Mouse (Mus musculus): ENCODE measurements at regions not wholly inside any gene's neighbourhood (a gene's known extent, or its start where the extent isn't known, plus 50 kb on each side); places are given as distances from the start of the nearest gene placed in this dataset.

- H3K4me1 ChIP-seq, result peaks cover 50% of the 10 kb centered on the region
Observed at GRCm38 (mm10) chr13:91371596-91371987, 88.5 kb upstream of the Ssbp2 start.

DNA sequence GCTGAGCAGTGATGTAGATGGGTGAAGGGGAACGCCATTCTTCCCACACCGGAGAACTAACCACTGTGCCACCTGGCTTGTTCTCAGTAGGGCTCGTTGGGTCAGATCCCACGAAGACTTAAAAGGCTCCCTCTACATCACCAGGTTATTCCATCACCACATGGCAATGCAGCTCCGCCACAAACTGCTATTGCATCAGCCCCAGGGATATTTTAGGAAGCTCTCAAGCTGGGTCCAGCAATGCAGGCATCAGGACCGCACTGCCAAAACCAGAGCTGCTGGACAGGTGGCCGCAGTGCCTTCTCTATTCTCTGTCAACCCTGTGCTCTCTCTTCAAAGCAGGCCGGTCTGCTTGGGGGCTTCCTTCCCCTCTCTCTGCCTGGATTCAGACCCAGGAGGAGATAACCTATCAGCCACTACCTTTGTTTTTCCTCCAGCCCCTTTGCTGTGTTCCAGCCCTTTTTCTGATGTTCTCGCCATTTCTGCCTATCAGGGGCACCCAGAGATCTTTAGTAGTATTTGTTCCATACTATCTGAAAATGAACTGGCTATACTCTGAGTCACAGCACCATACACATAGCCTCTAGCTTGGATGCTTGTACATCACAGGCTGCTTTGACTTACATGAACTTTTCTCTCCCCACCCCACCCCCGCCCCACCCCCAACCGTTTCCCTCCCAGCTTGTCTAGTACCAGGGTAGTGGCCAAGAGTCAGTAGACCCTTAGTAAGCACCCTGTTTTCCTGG is 87.8 kb upstream of the Ssbp2 start:
- ATAC-seq (ENCODE audit: low FRiP score), result no peak
- peak overlapping the region; percentile 91 for H3K27ac ChIP-seq
- no peak overlapping the region for H3K9ac ChIP-seq
- no peaks in the 10 kb centered on the region for H3K36me3 ChIP-seq
- H3K9me3 ChIP-seq (replicated peaks), result no peaks in the 10 kb centered on the region
- 66% methylated on average over 11 of the region's 11 CpGs for WGBS
- H3K27me3 ChIP-seq, result no peaks in the 10 kb centered on the region
- H3K4me1 ChIP-seq, result peaks cover 50% of the 10 kb centered on the region
- H3K4me3 ChIP-seq, result no peak overlapping the region
- peak overlapping the region; percentile 63; the same call in 1 of the 2 replicates for H3K4me2 ChIP-seq (replicated peaks)

More at GRCm38 (mm10) chr13:91371596-91371987, 88.5 kb upstream of the Ssbp2 start:
- no peaks in the 10 kb centered on the region for H3K9me3 ChIP-seq (replicated peaks)
- H3K27ac ChIP-seq, result peak overlapping the region; percentile 91
- no peak overlapping the region for H3K9ac ChIP-seq
- 31% methylated on average over 2 of the region's 2 CpGs for WGBS
- H3K4me3 ChIP-seq, result peak overlapping the region; percentile 34
- no peaks in the 10 kb centered on the region for H3K27me3 ChIP-seq
- peak overlapping the region; percentile 63 for H3K4me2 ChIP-seq (replicated peaks)
- ATAC-seq (ENCODE audit: low FRiP score), result peak; percentile 1; the same call in 1 of the 2 replicates
- no peaks in the 10 kb centered on the region for H3K36me3 ChIP-seq

DNA sequence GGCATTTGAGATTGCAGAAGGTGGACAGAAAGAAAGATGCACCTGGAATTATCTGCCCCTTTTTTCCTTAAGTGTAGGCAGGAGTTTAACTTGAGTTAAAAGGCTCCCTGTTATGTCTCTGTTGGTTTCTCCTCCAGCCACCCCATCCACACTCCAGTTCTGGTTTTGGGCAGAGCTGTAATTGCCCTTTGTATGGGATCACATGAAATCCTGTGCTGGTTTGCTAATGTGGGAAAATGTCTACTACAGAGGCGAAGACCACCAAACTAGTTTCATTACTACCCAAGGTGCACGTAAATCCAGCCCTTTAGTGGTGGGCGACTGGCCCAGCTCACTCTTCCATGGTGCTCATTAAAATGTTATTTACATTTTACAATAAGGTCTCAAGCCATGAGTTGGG is 85.9 kb upstream of the Ssbp2 start:
- Histone ChIP-seq H3K4me2 (replicated peaks) (peak overlapping the region; percentile 21; the same call in 1 of the 2 replicates), H3K9ac (no peak overlapping the region), H3K4me3 (no peak overlapping the region), H3K27me3 (no peaks in the 10 kb centered on the region), H3K4me1 (peaks cover 48% of the 10 kb centered on the region), H3K27ac (peak overlapping the region; percentile 58; the same call in 1 of the 2 replicates), H3K36me3 (no peaks in the 10 kb centered on the region), H3K9me3 (replicated peaks) (no peaks in the 10 kb centered on the region)
- WGBS, result 14% methylated on average over 3 of the region's 3 CpGs
- ATAC-seq (ENCODE audit: low FRiP score), result no peak

- WGBS, result 91% methylated on average over 3 of the region's 3 CpGs
- no peak overlapping the region for H3K4me3 ChIP-seq
- no peaks in the 10 kb centered on the region for H3K9me3 ChIP-seq (replicated peaks)
- H3K27ac ChIP-seq, result no peak overlapping the region
- no peak for ATAC-seq (ENCODE audit: low FRiP score)
- H3K4me2 ChIP-seq (replicated peaks), result no peak overlapping the region
- H3K4me1 ChIP-seq, result peaks cover 34% of the 10 kb centered on the region
- H3K27me3 ChIP-seq, result no peaks in the 10 kb centered on the region
- H3K9ac ChIP-seq, result no peak overlapping the region
- H3K36me3 ChIP-seq, result no peaks in the 10 kb centered on the region
Observed at GRCm38 (mm10) chr13:91376556-91376955, 83.5 kb upstream of the Ssbp2 start.

GRCm38 (mm10) chr13:91377428-91377827 is 82.7 kb upstream of the Ssbp2 start:
- Histone ChIP-seq H3K9ac (no peak overlapping the region), H3K4me1 (peaks cover 25% of the 10 kb centered on the region), H3K4me3 (no peak overlapping the region), H3K36me3 (no peaks in the 10 kb centered on the region), H3K27ac (no peak overlapping the region), H3K27me3 (no peaks in the 10 kb centered on the region), H3K4me2 (replicated peaks) (no peak overlapping the region), H3K9me3 (replicated peaks) (no peaks in the 10 kb centered on the region)
- ATAC-seq (ENCODE audit: low FRiP score), result no peak
- WGBS, result 93% methylated on average over 7 of the region's 7 CpGs

GRCm38 (mm10) chr13:91377972-91378371 is 82.1 kb upstream of the Ssbp2 start:
- Histone ChIP-seq H3K27me3 (no peaks in the 10 kb centered on the region), H3K36me3 (no peaks in the 10 kb centered on the region), H3K9ac (no peak overlapping the region), H3K4me1 (peaks cover 20% of the 10 kb centered on the region), H3K9me3 (replicated peaks) (no peaks in the 10 kb centered on the region), H3K4me2 (replicated peaks) (no peak overlapping the region), H3K4me3 (no peak overlapping the region), H3K27ac (no peak overlapping the region)
- no peak for ATAC-seq (ENCODE audit: low FRiP score)
- 79% methylated on average over 9 of the region's 9 CpGs for WGBS

- Histone ChIP-seq H3K27me3 (no peaks in the 10 kb centered on the region), H3K36me3 (no peaks in the 10 kb centered on the region), H3K4me2 (replicated peaks) (no peak overlapping the region), H3K9ac (no peak overlapping the region), H3K4me3 (no peak overlapping the region), H3K9me3 (replicated peaks) (no peaks in the 10 kb centered on the region), H3K4me1 (peaks cover 6% of the 10 kb centered on the region), H3K27ac (no peak overlapping the region)
- WGBS, result 58% methylated on average over 4 of the region's 4 CpGs
- no peak for ATAC-seq (ENCODE audit: low FRiP score)
Observed at GRCm38 (mm10) chr13:91385393-91385792, 74.7 kb upstream of the Ssbp2 start.

GRCm38 (mm10) chr13:91387913-91388312 is 72.2 kb upstream of the Ssbp2 start:
- Histone ChIP-seq H3K4me1 (peaks cover 17% of the 10 kb centered on the region), H3K4me3 (no peak overlapping the region), H3K27me3 (no peaks in the 10 kb centered on the region), H3K9me3 (replicated peaks) (no peaks in the 10 kb centered on the region), H3K27ac (no peak overlapping the region), H3K4me2 (replicated peaks) (no peak overlapping the region), H3K36me3 (no peaks in the 10 kb centered on the region), H3K9ac (no peak overlapping the region)
- ATAC-seq (ENCODE audit: low FRiP score), result no peak
- WGBS, result 58% methylated on average over 10 of the region's 10 CpGs

GRCm38 (mm10) chr13:91403632-91404031 is 56.5 kb upstream of the Ssbp2 start:
- no peak overlapping the region for H3K9ac ChIP-seq
- WGBS, result 89% methylated on average over 2 of the region's 2 CpGs
- no peaks in the 10 kb centered on the region for H3K9me3 ChIP-seq (replicated peaks)
- no peaks in the 10 kb centered on the region for H3K36me3 ChIP-seq
- no peak overlapping the region for H3K27ac ChIP-seq
- no peaks in the 10 kb centered on the region for H3K4me1 ChIP-seq
- H3K27me3 ChIP-seq, result no peaks in the 10 kb centered on the region
- no peak overlapping the region for H3K4me3 ChIP-seq
- no peak overlapping the region for H3K4me2 ChIP-seq (replicated peaks)
- no peak for ATAC-seq (ENCODE audit: low FRiP score)

DNA sequence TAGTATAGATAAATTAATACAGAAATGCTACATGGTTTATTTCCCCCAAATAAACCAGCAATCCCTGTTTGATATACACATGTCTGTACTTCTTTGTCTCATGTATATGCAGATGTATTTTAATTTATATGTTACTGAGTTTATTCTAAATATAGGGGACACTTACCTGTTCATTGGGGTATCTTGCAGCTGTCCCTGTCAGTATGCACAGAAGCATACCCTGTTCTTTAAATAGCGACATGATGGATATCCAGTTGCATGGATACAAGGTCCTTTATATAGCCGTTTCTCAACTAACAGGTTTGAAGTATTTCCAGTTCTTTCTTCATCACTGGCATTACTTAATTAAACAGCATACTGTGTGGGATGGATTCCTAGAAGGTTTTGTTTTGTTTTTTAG is 55.1 kb upstream of the Ssbp2 start:
- H3K27me3 ChIP-seq, result no peaks in the 10 kb centered on the region
- H3K4me2 ChIP-seq (replicated peaks), result no peak overlapping the region
- no peak overlapping the region for H3K27ac ChIP-seq
- no peaks in the 10 kb centered on the region for H3K36me3 ChIP-seq
- no peaks in the 10 kb centered on the region for H3K4me1 ChIP-seq
- no peak for ATAC-seq (ENCODE audit: low FRiP score)
- H3K9ac ChIP-seq, result no peak overlapping the region
- no peaks in the 10 kb centered on the region for H3K9me3 ChIP-seq (replicated peaks)
- no peak overlapping the region for H3K4me3 ChIP-seq
- 87% methylated on average over 2 of the region's 2 CpGs for WGBS

- Histone ChIP-seq H3K27ac (no peak overlapping the region), H3K9ac (no peak overlapping the region), H3K9me3 (replicated peaks) (no peaks in the 10 kb centered on the region), H3K27me3 (no peaks in the 10 kb centered on the region), H3K4me2 (replicated peaks) (no peak overlapping the region), H3K36me3 (no peaks in the 10 kb centered on the region), H3K4me1 (no peaks in the 10 kb centered on the region), H3K4me3 (no peak overlapping the region)
- ATAC-seq (ENCODE audit: low FRiP score), result no peak
Observed at GRCm38 (mm10) chr13:91410116-91410515, 50.0 kb upstream of the Ssbp2 start.

Data from hindbrain, embryonic 12.5 days (tissue).